Mouse (Mus musculus): ENCODE measurements around the gene Rnf150.

GRCm38 (mm10) chr8:82907271-82907670 is 44.1 kb downstream of the Rnf150 start:
- TF ChIP-seq CTCF (IDR thresholded peaks at IDR 0.05; ENCODE audit: extremely low read depth, insufficient read depth, low read length) (no peak), POLR2A (IDR thresholded peaks at IDR 0.05; ENCODE audit: extremely low read depth, insufficient read depth, low read length) (no peak)

Data from cortical plate, adult 2 months (tissue).